Mouse (Mus musculus) megakaryocyte, adult 5-6 weeks (primary cell): Measurements from ENCODE around the gene Med29. TPM values are rescaled to one million over a fixed set of nuclear protein-coding genes. Genes with fewer than 3 reads are reported as not detected.

Experiments
- ATAC-seq: 2 replicates; pipeline ENCODE4 v1.8.0; 2016; ENCODE audit warnings: mild to moderate bottlenecking, inconsistent platforms; ENCODE audit not compliant: poor library complexity, severe bottlenecking
- total RNA-seq, 2 experiments: library from RNA; stranded (forward) in 1 of 2; stranded (reverse) in 1 of 2; fragments of 153-499, 151-499 nt in 1 of 2; fragments of 221-1000, 200-1000 nt in 1 of 2; gene quantifications; 2 replicates each; pipeline versions ENCODE4 v1.2.3 to v1.2.4; 2015 to 2017

The Med29 gene
- total RNA-seq, 2 experiments from 2014 or later = 9.0 to 14.7 TPM

DNA sequence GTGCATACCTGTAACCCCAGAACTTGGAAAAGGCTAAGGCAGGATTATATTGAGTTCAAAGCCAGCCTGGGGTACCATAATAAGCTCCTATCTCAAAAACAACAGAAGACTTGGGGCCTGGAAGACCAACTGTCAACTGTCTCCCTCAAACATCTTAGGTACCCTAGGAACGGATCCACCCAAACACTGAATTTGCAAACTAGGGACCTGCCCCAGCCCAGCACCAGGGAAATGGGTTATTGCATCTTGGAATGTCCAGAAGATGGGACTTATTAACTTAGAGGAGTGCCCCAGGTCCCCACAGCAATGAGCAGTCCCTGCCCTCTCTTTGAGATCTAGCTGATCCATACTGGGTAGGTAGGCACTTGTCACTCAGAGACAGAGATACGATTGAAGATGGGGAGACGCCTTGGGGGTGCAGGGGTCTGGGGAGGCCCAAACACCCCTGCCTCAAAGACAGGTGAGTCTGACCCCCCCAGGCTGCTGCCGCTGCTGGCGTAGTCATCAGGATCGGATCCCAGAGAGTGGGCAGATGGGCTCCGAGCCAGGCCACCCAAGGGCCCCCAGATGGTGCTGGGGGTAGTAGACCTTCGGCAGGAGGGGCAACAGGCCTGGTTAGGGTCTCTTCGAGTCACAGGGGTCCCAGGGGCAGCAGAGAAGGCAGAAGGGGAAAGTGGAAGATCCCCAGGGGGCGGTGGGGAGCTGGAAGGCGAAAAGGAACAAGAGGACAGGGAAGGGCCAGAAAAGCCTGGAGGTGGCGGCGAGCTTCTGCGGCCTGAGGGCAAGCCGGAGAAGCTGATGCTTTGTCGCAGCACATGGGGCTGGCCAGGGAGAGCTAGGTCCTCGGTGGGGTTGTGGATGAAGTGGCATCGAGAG, 15.1 kb downstream of the Med29 start:
- ATAC-seq = no peak

GRCm38 (mm10) chr7:28376011-28376771, 16.3 kb downstream of the Med29 start:
- ATAC-seq = peak; percentile 1

DNA sequence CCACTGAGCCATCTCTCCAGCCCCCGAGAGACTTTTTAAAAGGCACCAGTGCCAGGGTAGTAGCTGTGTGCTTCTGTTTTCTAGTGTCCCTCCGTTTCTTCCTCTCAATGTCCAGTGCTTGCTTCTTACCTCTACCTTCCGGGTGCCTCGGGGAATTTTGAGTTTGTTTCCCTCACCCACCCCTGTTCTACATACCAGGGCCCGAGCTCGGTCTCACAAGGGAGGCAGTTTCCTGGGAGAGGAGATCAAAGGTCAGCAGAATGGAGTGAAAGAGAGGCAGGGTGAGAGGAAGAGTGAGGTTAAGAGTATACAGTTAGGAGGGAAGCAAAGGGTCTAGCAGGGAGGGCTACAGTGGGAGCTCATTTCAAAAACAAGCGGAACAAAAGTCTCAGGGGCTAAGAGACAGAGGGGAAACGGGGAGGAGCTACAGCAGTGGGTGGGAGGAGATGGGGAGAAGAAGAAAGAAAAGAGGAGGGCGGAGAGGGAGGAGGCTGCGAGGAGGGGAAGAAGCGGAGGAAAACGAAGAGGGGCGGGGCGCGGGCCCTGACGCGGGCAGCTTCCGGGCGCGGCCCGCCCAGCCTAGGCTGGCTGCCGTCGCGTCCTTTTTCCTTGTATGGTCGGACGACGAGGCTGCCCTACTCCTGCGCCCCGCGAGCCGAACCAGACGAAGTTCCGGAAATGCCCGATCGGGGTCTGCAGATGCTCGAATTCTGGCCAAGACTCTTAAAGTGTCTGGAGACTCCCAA, 17.2 kb downstream of the Med29 start:
- ATAC-seq = peak; percentile 24

DNA sequence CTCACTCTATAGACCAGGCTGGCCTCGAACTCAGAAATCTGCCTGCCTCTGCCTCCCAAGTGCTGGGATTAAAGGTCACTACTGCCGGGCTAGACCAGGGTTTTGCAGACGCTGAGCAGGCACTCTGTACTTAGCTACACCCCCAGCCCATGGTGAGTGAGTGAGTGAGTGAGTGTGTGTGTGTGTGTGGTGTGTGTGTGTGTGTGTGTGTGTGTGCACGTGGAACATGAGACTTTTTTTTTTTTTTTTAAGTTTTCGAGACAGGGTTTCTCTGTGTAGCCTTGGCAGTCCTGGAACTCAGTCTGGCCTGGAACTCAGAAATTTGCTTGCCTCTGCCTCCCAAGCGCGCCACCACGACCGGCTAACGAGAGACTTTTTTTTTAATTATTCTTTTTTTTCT, 17.9 kb downstream of the Med29 start:
- no peak for ATAC-seq

GRCm38 (mm10) chr7:28373891-28374495, 18.5 kb downstream of the Med29 start:
- ATAC-seq = no peak

DNA sequence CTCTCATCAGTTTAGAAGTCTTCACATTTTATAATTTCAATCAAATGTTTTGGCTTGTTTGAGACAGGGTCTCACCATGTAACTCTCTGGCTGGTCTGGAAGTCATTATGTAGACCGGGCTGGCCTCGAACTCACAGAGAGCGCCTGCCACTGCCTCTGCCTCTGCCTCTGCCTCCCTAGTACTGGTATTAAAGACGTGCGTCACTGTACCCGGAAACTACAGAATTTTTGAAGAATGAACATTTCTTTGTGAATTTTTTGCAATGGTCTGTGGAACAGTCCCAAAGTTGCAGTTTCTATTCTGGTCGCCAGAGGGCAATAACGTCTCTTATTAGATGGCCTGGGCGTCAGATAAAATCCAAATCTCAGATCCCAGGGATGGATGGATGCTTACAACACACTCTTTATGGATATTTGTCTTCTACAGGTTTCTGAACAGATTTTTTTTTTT, 19.4 kb downstream of the Med29 start:
- ATAC-seq = peak; percentile 6

GRCm38 (mm10) chr7:28372251-28373108, 20.0 kb downstream of the Med29 start, which contains the start of gene Plekhg2:
Plekhg2 (minus strand) TSS chr7:28372599.
- ATAC-seq = peak; percentile 60

- ATAC-seq = no peak
Observed at GRCm38 (mm10) chr7:28371514-28371989, 21.0 kb downstream of the Med29 start.

- no peak for ATAC-seq
Observed at GRCm38 (mm10) chr7:28370977-28371513, 21.5 kb downstream of the Med29 start.

GRCm38 (mm10) chr7:28370051-28370450, 22.5 kb downstream of the Med29 start:
- no peak for ATAC-seq

GRCm38 (mm10) chr7:28368276-28368920, 24.1 kb downstream of the Med29 start:
- no peak for ATAC-seq

DNA sequence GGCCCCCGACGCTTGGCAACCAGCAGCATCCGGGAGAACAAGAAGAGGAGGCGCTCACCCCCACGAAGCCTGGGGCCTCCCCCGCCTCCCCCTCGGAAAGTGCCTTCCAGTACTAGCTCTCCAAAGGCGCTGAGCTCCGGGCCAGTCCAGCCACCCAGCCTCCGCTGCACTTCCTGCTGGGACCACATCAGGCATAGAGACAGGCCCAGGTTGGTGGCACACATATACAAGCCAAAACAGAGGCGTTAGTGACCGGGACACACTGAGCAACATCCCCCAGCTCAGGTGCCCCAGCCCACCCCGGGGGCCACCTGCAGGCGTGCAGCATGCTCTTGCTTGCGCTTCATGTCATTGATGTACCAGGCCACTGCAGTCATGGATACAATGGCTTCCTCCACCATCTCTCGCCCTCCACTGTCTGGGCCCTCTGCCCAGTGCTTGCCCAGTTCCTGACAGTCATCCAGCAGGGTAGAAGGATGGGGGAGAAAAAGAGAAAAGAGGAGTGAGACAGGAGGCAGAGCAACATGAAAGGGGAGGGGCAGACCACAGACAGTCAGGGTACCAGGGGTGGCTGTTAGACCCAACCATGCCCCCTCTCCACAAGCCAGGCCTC, 24.7 kb downstream of the Med29 start:
- no peak for ATAC-seq

- ATAC-seq = no peak
Observed at GRCm38 (mm10) chr7:28362441-28363060, 30.0 kb downstream of the Med29 start.

DNA sequence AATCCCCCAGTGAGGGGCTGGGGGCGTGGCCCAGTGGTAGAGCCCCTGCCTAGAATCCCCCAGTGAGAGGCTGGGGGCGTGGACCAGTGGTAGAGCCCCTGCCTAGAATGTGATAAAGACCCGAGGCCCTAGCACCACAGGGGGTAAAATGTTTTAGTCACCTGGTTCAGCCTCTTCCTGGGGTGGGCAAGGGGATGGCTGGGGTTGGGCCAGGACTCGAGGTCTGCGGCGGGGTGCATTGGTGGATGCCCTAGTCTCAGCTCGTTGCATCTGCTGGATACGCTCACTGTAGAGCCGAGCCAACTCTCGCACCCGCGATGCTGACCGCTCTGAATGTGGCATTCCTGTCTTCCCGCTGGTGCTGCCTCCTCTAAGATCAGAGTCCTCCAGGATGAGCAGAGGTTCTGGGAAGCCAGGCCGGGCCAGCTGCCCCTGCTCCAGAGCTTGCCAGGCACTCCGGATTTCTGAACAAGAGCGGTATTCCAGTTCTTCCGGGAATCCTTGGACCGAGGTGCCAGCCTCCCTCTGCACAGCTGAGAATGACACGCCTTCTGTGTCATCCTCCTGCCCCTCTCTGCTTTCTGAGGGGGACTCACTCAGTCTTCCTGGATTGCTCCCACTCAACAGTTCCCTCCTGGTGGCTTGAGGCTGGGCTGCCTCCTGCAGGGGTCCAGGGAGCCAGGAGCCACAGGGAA, 30.7 kb downstream of the Med29 start:
- no peak for ATAC-seq

DNA sequence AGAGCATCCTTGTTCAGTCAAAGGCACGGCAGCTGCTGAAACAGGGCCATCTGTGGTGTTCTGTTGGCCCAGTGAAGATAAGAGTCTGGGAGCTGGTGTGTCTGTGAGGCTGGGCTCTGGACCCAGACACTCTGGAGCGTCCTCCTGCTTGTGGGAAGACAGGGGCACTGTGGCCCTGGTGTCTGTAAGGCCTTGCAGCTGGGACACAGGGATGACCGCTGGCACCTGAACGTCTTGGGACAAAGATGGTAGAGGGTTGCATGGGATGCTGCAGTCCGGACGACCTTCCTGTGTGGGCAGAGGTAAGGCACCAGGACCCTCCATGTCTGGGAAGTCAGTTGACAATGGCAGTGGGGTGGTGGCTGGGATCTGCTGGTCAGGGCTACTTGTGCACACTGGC, 32.2 kb downstream of the Med29 start:
- ATAC-seq = no peak

GRCm38 (mm10) chr7:28359854-28360253, 32.7 kb downstream of the Med29 start:
- no peak for ATAC-seq

DNA sequence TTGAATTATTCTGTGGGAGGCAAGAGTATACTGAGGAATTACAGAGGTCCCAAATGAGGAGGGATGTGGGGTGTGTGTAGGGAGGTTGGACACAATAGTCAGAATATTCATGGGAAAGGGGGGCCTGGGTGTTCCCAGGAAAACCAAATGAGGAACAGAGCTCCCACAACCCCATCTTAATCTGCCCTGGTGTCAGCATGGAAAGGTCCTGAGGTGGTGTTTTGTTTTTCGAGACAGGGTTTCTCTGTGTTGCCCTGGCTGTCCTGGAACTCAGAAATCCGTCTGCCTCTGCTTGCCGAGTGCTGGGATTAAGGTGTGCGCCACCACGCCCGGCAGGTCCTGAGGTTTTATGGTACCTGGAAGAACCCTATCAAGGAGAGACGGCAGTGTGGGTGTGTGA, 34.1 kb downstream of the Med29 start:
- no peak for ATAC-seq
